Comparison of ENCODE assay signal across 7 mouse cellular contexts in genomic region chr8:13785764-13786299, GRCm38 (mm10). TPM values are rescaled to one million over a fixed set of nuclear protein-coding genes. Genes with fewer than 3 reads are reported as not detected.
A peak's percentile ranks its signal among the peaks of the same experiment; 100 is the strongest.
DNase-seq lines count a peak whose midpoint lies in the region; ATAC-seq and TF ChIP-seq lines count a peak whose summit lies in the region.

No protein-coding gene starts in this region.

- WGBS in intestine, postnatal 0 days = under 1% methylated on average over 46 of the region's 47 CpGs
- WGBS in midbrain, embryonic 12.5 days = under 1% methylated on average over 45 of the region's 47 CpGs
- WGBS in small intestine, adult 2 months = under 1% methylated on average over 47 of the region's 47 CpGs

- H3K27ac ChIP-seq in intestine, postnatal 0 days (ENCODE audit: low read depth, low read length) = peak overlapping the region; percentile 97
- peak overlapping the region; percentile 98 for H3K27ac ChIP-seq in midbrain, embryonic 12.5 days (replicated peaks)
- peak overlapping the region; percentile 95 for H3K27ac ChIP-seq in small intestine, adult 2 months (ENCODE audit: insufficient read depth, low read depth, low read length)

- TF ChIP-seq POLR2A in small intestine, adult 2 months (IDR thresholded peaks at IDR 0.05; ENCODE audit: low read depth, low read length) = peak; percentile 9; the same call in 1 of the 2 replicates

- H3K9ac ChIP-seq in intestine, postnatal 0 days (ENCODE audit: low read depth, low read length) = peak overlapping the region; percentile 90
- H3K9ac ChIP-seq in midbrain, embryonic 12.5 days (replicated peaks) = peak overlapping the region; percentile 83

- peak overlapping the region; percentile 79 for H3K4me2 ChIP-seq in intestine, postnatal 0 days (replicated peaks; ENCODE audit: low read depth)
- H3K4me2 ChIP-seq in midbrain, embryonic 12.5 days (replicated peaks) = peak overlapping the region; percentile 70

- no peaks in the 10 kb centered on the region for H3K27me3 ChIP-seq in intestine, postnatal 0 days (replicated peaks; ENCODE audit: control insufficient read depth, insufficient read depth, low read length)
- no peaks in the 10 kb centered on the region for H3K27me3 ChIP-seq in midbrain, embryonic 12.5 days
- no peaks in the 10 kb centered on the region for H3K27me3 ChIP-seq in small intestine, adult 2 months (ENCODE audit: control insufficient read depth, insufficient read depth, low read length)

- ATAC-seq in intestine, postnatal 0 days = peak; percentile 98
- peak; percentile 95 for ATAC-seq in midbrain, embryonic 12.5 days (ENCODE audit: low FRiP score, low read depth)

- H3K9me3 ChIP-seq in intestine, postnatal 0 days (ENCODE audit: control insufficient read depth) = no peaks in the 10 kb centered on the region
- no peaks in the 10 kb centered on the region for H3K9me3 ChIP-seq in midbrain, embryonic 12.5 days

- no peaks in the 10 kb centered on the region for H3K4me1 ChIP-seq in intestine, postnatal 0 days (replicated peaks; ENCODE audit: control insufficient read depth, insufficient read depth, low read length)
- peaks cover 16% of the 10 kb centered on the region for H3K4me1 ChIP-seq in midbrain, embryonic 12.5 days
- peaks cover 4% of the 10 kb centered on the region for H3K4me1 ChIP-seq in small intestine, adult 2 months (ENCODE audit: control insufficient read depth, insufficient read depth, insufficient read length, low read length)

- DNase-seq in adrenal gland, adult 8-10 months = peak; percentile 89
- peak; percentile 99 for DNase-seq in embryo, embryonic 9.5 days (ENCODE audit: extremely low spot score)
- peak; percentile 30 for DNase-seq in gonadal fat pad, adult 2 months (ENCODE audit: low read depth)
- peak; percentile 99 for DNase-seq in left cerebral cortex, postnatal 4 days

- intact Hi-C loops in left cerebral cortex, postnatal 4 days (cut with DNase I) = no loop called here

- H3K36me3 ChIP-seq in intestine, postnatal 0 days (ENCODE audit: control insufficient read depth, insufficient read depth) = peaks cover 27% of the 10 kb centered on the region
- peaks cover 24% of the 10 kb centered on the region for H3K36me3 ChIP-seq in midbrain, embryonic 12.5 days
- peaks cover 7% of the 10 kb centered on the region for H3K36me3 ChIP-seq in small intestine, adult 2 months (ENCODE audit: control insufficient read depth, insufficient read depth, low read length)

- TF ChIP-seq CTCF in intestine, postnatal 0 days (IDR thresholded peaks at IDR 0.05; ENCODE audit: low read depth) = peak; percentile 95
- peak; percentile 89 for TF ChIP-seq CTCF in small intestine, adult 2 months (IDR thresholded peaks at IDR 0.05; ENCODE audit: extremely low read depth, insufficient read length, insufficient replicate concordance, low read depth, low read length)

- H3K4me3 ChIP-seq in intestine, postnatal 0 days (ENCODE audit: low read depth, low read length) = peak overlapping the region; percentile 77
- peak overlapping the region; percentile 67 for H3K4me3 ChIP-seq in midbrain, embryonic 12.5 days
- peak overlapping the region; percentile 92 for H3K4me3 ChIP-seq in small intestine, adult 2 months (ENCODE audit: low read depth, low read length)

RNA-seq across cellular contexts. Expression of gene Upf3a, which starts 0.4 kb away (rescaled TPM):
- total RNA-seq in adrenal gland, adult 8-10 months (2022) = 10 to 100 TPM; 24.9 to 36.0 (median 32.3) TPM
- 8.7 and 9.9 TPM in 2 replicates for polyA plus RNA-seq in gonadal fat pad, adult 2 months (2012; rRNA removed)
- 23.3 and 23.6 TPM in 2 replicates for polyA plus RNA-seq in intestine, postnatal 0 days (2015; fragmentation: Nextera tagmentation; extraction: Ambion mirVana)
- 10 to 100 TPM; 32.4 to 34.6 TPM for total RNA-seq in left cerebral cortex, postnatal 4 days (2021)
- 43.1 and 45.7 TPM in 2 replicates for polyA plus RNA-seq in midbrain, embryonic 12.5 days (2016; fragmentation: Nextera tagmentation; extraction: Ambion mirVana)
- 3.4 and 5.3 TPM in 2 replicates for polyA plus RNA-seq in small intestine, adult 2 months (2012; rRNA removed)

RNA-seq across cellular contexts. Expression of gene Cdc16, which starts 28.4 kb away (rescaled TPM):
- 10 to 100 TPM; 57.9 to 64.6 (median 61.9) TPM for total RNA-seq in adrenal gland, adult 8-10 months (2022)
- polyA plus RNA-seq in gonadal fat pad, adult 2 months (2012; rRNA removed) = 41.7 and 43.7 TPM in 2 replicates
- 38.3 and 40.8 TPM in 2 replicates for polyA plus RNA-seq in intestine, postnatal 0 days (2015; fragmentation: Nextera tagmentation; extraction: Ambion mirVana)
- 10 to 100 TPM; 70.1 to 76.1 TPM for total RNA-seq in left cerebral cortex, postnatal 4 days (2021)
- 212 and 224 TPM in 2 replicates for polyA plus RNA-seq in midbrain, embryonic 12.5 days (2016; fragmentation: Nextera tagmentation; extraction: Ambion mirVana)
- polyA plus RNA-seq in small intestine, adult 2 months (2012; rRNA removed) = 10.4 and 17.5 TPM in 2 replicates

RNA-seq across cellular contexts. Expression of gene AF366264, which starts 52.4 kb away (rescaled TPM):
- total RNA-seq in adrenal gland, adult 8-10 months (2022) = not detected
- polyA plus RNA-seq in gonadal fat pad, adult 2 months (2012; rRNA removed) = 0.11 and 0.14 TPM in 2 replicates
- not detected in 2 replicates for polyA plus RNA-seq in intestine, postnatal 0 days (2015; fragmentation: Nextera tagmentation; extraction: Ambion mirVana)
- total RNA-seq in left cerebral cortex, postnatal 4 days (2021) = not detected
- polyA plus RNA-seq in midbrain, embryonic 12.5 days (2016; fragmentation: Nextera tagmentation; extraction: Ambion mirVana) = not detected in 2 replicates
- not detected in 2 replicates for polyA plus RNA-seq in small intestine, adult 2 months (2012; rRNA removed)

Comparison
In these comparisons a context has a peak if more than half of its experiments do, and no peak if none do; other contexts are left out.
1. Peak in every context shown above with its lines: DNase-seq, ATAC-seq, H3K4me3 ChIP-seq and H3K27ac ChIP-seq.
2. DNase-seq: peak in every context shown above with its lines; median percentile 99 in embryo, embryonic 9.5 days; 99 in left cerebral cortex, postnatal 4 days; 89 in adrenal gland, adult 8-10 months; 30 in gonadal fat pad, adult 2 months.